Mouse (Mus musculus) inflammation-experienced regulatory T-cells, adult 6 months (primary cell): ENCODE data around the gene Rnh1. TPM values are rescaled to one million over a fixed set of nuclear protein-coding genes. Genes with fewer than 3 reads are reported as not detected.
A peak's percentile ranks its signal among the peaks of the same experiment; 100 is the strongest.

Source experiments
- ATAC-seq: one replicate; pipeline ENCODE4 v1.8.0; 2017
- polyA plus RNA-seq, 3 experiments: library from polyadenylated mRNA; unstranded; fragments of 100-300 nt; shearing (Covaris generic); gene quantifications; one replicate each; pipeline ENCODE4 v1.2.1; 2017

Gene Rnh1
- polyA plus RNA-seq: 100 to 1,000 TPM; 135 to 147 (median 143) TPM

- peak; percentile 84 for ATAC-seq
Observed at GRCm38 (mm10) chr7:141172116-141173006, at the start of gene Rnh1. Rnh1 (minus strand) TSS chr7:141172857.

DNA sequence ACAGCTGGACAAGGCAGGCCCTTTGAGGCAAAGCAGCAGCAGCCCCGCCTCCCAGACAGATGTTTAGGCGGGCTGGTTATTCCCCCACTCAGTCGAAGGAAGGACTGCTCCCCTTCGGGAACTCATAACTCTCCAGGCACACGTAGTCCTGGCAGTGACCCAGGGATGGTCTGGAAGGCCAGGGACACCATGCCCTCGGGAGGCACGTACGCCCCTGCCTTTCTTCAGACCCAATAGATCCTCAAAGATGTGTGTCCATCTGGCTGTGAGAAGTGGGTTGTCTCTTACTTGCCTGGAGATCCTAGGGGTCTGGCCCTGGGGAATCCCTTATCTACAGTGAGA lies 49.4 kb upstream of the Rnh1 start:
- no peak for ATAC-seq

- ATAC-seq: peak; percentile 89
Observed at GRCm38 (mm10) chr7:141221249-141222125, 48.8 kb upstream of the Rnh1 start.

GRCm38 (mm10) chr7:141220377-141220776 lies 47.7 kb upstream of the Rnh1 start:
- ATAC-seq: no peak

GRCm38 (mm10) chr7:141219558-141220099 lies 47.0 kb upstream of the Rnh1 start:
- ATAC-seq: no peak

DNA sequence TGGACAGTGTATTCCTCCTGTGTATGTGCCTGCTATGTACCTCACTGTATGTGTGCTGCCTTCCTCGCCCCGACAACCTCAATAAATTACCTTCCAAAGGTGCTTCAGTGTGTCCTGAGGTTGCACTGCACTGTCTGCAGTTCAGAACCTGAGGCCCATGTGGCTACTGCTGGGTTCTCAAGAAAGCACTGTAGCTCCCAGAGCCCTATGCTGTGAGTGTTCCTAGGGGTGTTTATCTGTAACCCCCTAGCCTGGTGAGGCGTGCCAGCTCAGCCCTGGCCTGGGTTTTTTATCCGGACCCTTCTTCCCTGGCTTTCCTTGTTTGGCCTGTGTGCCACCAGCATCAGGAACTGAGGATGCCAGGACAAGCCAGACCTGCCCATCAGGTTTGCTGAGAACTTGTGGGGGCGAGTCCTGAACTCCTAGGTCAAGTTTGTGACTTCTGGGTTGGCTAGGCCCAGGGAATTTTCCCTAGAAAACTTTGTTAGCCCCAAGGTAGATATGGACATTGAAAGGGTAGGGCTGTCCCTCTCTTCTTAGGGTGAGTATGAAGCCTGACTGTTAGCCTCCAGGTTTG lies 46.0 kb upstream of the Rnh1 start:
- ATAC-seq: no peak

GRCm38 (mm10) chr7:141218141-141218540 lies 45.5 kb upstream of the Rnh1 start:
- no peak for ATAC-seq

- ATAC-seq: no peak
Observed at GRCm38 (mm10) chr7:141217343-141218013, 44.8 kb upstream of the Rnh1 start.

- ATAC-seq: no peak
Observed at GRCm38 (mm10) chr7:141216894-141217293, 44.2 kb upstream of the Rnh1 start.

DNA sequence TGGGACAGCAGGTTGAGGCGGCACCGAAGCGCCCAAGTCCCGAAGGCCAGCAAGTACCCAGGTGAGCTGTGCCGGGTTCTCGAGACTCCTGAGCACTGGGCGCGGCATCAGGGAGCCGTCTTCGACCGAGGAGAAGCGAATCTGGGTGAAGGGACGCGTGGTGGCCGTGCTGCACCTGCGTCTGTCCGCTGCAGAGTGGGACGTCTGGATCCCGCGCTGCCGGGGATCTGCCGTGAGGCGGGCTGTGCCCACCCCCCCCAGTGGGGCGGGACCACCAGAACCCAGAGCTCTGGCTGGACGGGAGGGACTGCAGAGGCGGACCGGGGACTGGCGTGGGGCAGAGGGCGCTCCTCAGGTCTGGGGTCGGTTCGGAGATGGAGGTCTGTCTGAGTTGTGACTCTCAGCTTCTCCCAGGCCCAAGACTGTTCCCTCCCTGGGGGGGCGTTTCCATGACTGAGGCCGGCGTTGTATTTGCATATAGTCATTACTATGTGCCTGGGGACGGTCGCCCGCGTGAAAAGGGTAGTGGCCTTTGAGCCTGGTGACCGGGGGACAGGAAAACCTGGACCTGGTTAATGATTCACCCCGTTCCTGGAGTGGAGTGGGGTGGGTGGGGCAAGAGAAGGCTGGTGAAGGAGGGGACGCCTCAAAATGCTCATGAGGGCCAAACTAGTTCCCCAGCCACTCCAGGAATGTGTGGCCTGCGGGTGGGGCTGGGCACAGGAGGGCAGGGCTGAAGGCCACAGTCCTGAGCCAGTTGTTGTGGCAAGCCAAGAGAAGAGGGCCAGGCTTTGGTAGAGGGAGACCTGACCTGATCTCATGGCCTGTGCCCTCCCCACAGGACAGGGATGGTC lies 43.5 kb upstream of the Rnh1 start:
- ATAC-seq: peak; percentile 18

DNA sequence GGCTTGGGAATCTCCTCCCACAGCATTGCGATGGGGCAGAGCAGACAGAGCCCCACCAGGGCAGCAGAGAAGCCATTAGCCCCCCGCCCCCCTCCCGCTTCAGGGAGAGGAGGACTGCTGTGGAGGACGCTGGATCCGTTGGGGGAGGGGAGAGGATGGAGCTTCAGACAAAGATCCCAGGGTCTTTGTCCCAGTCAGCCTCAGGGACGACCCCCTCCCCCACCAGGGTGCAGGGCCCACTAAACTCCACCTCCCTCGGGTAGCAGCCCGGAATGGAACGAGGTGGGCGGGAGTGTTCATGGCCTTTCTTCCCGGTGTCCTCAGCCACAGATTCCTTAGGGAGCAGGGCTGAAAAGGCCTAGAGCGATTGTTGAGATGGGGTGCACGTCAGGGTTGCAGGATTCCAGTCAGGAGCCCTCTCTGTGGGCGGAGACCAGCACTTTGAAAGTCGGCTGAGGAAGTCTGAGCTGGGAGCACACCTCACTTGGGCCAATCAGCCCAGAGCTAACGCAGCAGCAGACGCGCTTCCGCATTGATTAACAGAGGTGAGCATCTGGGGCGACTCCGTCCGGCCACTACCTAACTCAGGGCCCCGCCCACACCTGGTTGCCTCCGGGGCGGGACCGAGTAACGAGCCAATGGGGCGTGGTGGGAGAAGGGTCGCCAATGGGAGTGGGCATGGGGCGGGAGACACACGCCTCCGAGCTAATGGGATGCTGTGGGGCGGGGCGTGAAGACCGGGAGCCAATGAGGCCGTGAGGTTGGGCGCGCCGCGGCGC lies 42.6 kb upstream of the Rnh1 start, which contains the start of gene Rassf7:
TSS of gene Rassf7 (plus strand) at position 760 of the 779 bp plus-strand sequence.
- ATAC-seq: peak; percentile 99

- no peak for ATAC-seq
Observed at GRCm38 (mm10) chr7:141214310-141214709, 41.7 kb upstream of the Rnh1 start.

- ATAC-seq: no peak
Observed at GRCm38 (mm10) chr7:141213605-141214235, 41.1 kb upstream of the Rnh1 start, which contains the start of gene Lmntd2. Lmntd2 (minus strand) TSS chr7:141214080.

DNA sequence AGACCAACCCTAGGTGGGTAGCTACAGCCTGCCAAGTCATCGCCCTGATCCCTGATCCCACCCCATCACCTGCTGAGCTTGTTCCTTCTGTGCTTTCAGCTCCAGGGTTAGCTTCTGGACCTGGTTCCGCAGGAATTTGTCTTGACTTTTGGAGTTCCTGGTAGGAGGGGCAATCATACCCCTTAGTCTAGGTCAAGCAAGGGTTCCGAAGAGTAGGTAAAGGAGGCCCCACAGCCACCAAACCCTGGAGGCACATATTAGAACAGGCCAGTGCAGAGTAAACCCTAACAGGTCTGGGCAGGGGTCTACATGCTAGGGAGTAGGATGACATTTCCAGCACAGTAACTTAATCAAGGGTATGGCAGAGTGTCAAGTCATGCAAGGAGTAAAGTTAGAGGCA lies 40.5 kb upstream of the Rnh1 start:
- no peak for ATAC-seq

GRCm38 (mm10) chr7:141210606-141211131 lies 38.0 kb upstream of the Rnh1 start:
- no peak for ATAC-seq

GRCm38 (mm10) chr7:141210137-141210536 lies 37.5 kb upstream of the Rnh1 start:
- no peak for ATAC-seq

- no peak for ATAC-seq
Observed at GRCm38 (mm10) chr7:141209526-141209925, 36.9 kb upstream of the Rnh1 start.

DNA sequence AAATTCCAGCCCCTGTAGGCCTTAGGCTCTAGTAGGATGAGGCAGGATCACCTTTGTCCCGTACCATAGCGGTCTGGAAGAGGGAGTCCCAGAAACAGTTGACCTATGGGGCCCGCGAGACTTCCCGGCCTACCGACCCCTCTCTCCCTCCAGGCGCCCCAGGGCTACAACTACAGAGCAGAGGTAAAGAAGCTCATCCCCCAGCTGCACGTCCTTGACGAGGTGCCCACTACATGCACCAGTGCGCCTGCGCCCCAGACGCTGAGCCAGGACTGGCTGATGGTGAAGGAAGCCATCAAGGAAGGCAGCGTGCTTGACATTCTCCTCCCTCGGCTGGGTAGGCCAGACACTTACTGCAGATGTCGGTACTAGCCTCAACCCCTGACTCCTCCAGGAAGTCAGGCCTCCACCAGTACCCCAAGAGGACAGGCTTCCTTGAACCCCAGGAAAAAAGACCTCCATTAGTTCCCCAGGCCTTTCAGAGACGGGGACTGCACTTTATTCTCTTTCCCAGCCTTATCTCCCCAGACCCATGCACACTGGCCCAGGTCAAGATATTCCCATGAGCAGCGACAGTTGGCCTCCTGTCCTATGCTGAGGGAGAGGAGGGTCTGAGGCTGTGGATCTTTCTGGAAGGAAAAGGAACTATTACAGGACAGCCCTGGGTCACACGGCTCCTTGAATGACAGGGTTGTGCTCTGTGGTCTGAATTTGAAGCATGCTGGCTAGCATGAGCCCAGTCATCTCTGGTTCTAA lies 33.7 kb upstream of the Rnh1 start:
- no peak for ATAC-seq

DNA sequence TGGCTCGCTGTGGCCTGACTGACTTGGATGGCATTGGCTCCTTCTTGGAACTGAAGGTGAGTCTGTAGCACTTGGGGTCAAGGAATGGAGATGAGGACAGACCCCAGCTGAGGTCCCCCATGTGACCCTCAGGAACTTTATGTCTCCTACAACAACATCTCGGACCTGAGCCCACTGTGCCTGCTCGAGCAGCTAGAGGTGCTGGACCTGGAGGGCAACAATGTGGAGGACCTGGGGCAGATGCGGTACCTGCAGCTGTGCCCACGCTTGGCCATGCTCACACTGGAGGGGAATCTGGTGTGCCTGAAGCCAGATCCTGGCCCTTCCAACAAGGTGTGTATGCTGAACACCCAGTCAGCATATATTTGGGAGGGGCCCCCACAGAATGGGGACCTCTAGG lies 32.8 kb upstream of the Rnh1 start:
- ATAC-seq: no peak
